Mouse (Mus musculus): Measurements from ENCODE around the gene Smoc1.

Gene Smoc1

GRCm38 (mm10) chr12:81225966-81226577, 199.5 kb downstream of the Smoc1 start:
- DNase-seq (ENCODE audit: low spot score), result no peak

- no peak for DNase-seq (ENCODE audit: low spot score)
Observed at GRCm38 (mm10) chr12:81226590-81226989, 200.0 kb downstream of the Smoc1 start.

GRCm38 (mm10) chr12:81227767-81228460, 201.3 kb downstream of the Smoc1 start:
- no peak for DNase-seq (ENCODE audit: low spot score)

DNA sequence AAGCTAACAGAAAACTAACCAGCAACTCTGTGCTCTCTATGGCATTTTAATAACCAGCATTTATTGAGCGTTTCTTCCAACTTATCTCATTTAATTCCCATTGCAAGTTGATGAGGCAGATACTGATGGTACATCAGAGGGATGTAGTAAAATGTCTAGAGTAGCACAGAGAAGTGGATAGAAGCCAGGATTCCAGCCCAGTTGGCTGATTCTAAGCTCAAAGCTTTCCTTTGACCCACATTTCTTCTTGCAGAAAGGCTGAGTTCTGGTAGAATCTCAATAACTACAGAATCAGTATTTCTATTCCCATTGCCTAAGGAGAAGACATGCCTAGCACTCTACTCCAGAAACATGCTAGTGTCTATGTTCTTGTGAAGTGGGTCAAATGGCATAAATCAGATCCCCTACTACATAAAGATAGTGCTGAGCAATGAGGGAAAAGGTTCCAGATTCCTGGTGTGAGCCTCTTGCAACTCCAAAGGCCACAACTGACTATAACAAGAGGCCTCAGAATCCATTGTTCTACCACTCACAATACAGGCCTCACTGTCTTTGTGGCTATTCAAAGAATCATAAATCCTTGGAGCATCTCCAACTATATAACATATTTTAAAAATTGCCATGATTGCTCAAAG, 207.3 kb downstream of the Smoc1 start:
- no peak for DNase-seq (ENCODE audit: low spot score)

DNA sequence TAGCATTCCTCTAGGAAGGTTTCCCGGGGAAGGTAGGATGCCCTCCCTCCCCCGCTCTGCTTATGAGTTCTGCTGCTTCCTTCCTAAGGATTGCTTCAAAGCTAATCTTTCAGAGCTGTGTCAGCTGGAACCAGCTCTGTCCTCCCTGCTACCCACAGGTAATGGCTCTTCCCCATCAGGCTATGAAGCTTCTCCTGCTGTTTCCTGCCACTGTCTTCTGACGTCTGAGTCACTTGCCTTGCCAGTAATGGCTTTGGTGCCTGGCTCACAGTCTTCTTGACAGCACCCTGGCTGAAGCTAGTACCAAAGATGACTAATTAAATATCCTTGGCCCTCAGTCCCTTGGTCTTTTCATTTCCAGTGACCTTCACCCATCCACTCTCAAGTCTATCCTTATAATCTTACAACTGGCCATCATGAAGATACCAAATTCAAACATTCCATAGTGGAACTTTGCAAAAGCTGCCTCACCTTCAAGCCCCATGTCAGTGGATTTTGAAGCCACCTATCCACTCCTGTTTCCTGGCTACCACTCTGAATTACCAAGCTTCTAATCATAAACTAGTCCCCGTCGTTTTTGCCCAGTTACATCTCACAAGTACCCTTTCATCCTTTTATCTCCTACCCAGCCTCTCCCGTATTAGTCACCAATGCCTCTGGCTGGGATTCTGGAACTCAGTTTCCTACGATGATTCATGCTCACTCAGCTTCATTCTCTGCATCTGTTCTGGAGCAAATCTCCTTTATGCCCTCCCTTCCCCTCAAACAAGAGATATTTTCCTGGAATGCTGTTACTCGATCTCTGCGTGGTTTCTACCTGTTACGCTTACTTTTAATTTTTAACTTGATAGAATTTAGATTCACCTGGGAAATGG, 209.1 kb downstream of the Smoc1 start:
- no peak for DNase-seq (ENCODE audit: low spot score)

All from testis, postnatal 10 days (tissue).